Mouse (Mus musculus) midbrain, embryonic 10.5 days (tissue): Measurements from ENCODE around the gene Ift80. TPM values are rescaled to one million over a fixed set of nuclear protein-coding genes. Genes with fewer than 3 reads are reported as not detected.

Experiments
- DNase-seq: peaks from one replicate; pipeline ENCODE4 v3.0.0-alpha.2; 2017; ENCODE audit warnings: low spot score
- H3K27ac ChIP-seq: fragments of 300-500 bp; sonication (generic); replicated peaks from 2 replicates; pipeline ENCODE4 v1.5.1; 2016; ENCODE audit warnings: mild to moderate bottlenecking
- H3K27me3 ChIP-seq: fragments of 300-500 bp; sonication (generic); 2 replicates; pipeline ENCODE4 v1.6.1; 2016; ENCODE audit warnings: low read depth, mild to moderate bottlenecking; ENCODE audit not compliant: poor library complexity, severe bottlenecking
- H3K36me3 ChIP-seq: fragments of 300-500 bp; sonication (generic); 2 replicates; pipeline ENCODE4 v1.6.1; 2016; ENCODE audit warnings: mild to moderate bottlenecking, moderate library complexity
- H3K4me1 ChIP-seq: fragments of 300-500 bp; sonication (generic); 2 replicates; pipeline ENCODE4 v1.6.1; 2016
- H3K4me3 ChIP-seq: fragments of 300-500 bp; sonication (generic); 2 replicates; pipeline ENCODE4 v1.5.1; 2016; ENCODE audit warnings: mild to moderate bottlenecking, moderate library complexity
- H3K9me3 ChIP-seq: fragments of 300-500 bp; sonication (generic); replicated peaks from 2 replicates; pipeline ENCODE4 v1.6.1; 2016; ENCODE audit warnings: mild to moderate bottlenecking
- WGBS: fragments of 180-500 bp; shearing (Covaris S2); methylation state at CpG from one replicate; pipeline ENCODE4 v1.1.7; 2016; 5-methylcytosine and 5-hydroxymethylcytosine counted together
- polyA plus RNA-seq: library from polyadenylated mRNA; unstranded; fragments of >200 nt; fragmentation: Nextera tagmentation; extraction: Ambion mirVana; gene quantifications from 2 replicates; pipeline ENCODE4 v1.2.1, GENCODE M21; 2016

The Ift80 gene
- polyA plus RNA-seq = 19.8 and 20.7 TPM in 2 replicates

DNA sequence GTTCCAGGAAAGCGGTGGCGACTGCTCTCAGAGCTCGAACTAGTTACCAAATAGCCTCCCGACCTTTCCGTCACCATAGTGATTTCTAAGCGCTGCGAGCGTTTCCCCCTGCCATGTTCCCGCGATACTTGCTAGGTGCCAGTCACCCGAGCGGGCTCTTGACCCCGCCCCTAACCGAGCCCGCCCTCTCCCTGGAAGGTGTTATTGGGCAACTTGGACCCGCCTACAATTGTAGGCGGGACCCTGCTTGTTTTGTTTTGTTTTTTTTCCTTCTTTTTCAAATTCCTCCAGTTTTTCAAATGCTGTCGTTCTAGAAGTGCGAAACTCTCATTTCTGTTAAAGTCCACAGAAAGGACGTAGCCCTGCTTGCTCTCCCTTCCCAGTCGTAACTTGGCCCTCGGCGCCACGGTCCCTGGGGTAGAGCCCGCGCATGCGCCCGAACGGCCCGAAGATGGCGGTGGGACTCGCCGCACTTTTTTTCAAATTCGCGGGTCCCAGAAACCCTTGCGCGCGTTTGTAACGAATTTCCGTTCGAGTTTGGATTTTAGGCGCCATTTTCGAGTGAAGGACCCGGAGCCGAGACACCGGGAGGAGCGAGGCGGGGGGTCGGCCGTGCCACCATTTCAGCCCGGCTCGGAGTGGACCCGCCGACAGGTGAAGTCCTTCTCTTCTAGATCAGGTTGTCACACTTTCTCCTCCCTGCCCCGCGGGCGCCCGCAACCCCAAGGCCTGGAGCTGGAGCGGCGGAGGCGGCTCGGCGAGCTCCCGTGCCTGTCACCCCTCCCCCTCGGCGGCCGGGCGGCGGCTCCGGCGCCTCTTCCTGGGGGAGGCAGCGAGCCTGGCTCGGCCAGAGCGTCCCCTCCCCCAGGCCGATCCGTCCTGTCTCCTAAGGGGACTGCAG lies at the start of gene Ift80, which contains the start of gene Smc4:
Ift80 (minus strand) TSS at position 134 of the 901 bp plus-strand sequence.
Smc4 (plus strand) TSS at position 302 of the 901 bp plus-strand sequence.
- Histone ChIP-seq H3K27me3 (no peaks in the 10 kb centered on the region), H3K9me3 (no peaks in the 10 kb centered on the region), H3K27ac (peak within 1 kb of the TSS; percentile 98), H3K36me3 (peaks cover 31% of the 10 kb centered on the region), H3K4me1 (peaks cover 29% of the 10 kb centered on the region), H3K4me3 (peak within 1 kb of the TSS; percentile 100)
- under 1% methylated on average over 76 of the region's 76 CpGs for WGBS
- peak; percentile 97 for DNase-seq

DNA sequence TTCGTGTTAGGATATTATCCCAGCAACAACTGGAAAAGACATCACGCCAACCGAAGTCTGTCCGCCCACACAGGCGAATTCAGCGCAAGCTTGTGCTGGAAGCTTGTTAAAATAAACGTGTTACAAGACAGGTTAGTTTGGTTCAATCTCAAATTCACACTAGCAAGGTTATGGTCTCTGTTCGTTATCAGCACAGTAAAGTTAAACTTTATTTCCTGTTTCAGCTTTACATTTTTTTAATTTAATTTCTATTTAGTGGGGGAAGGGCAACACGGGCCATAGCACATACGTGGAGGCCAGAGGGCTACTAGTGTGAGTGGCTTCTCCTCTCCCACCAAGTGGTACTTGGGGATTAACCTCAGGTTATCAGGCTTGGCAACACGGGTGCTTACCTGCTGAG lies 47.5 kb upstream of the Ift80 start:
- Histone ChIP-seq H3K27me3 (no peaks in the 10 kb centered on the region; the same call in 1 of the 2 replicates), H3K36me3 (no peaks in the 10 kb centered on the region)
- DNase-seq = no peak

DNA sequence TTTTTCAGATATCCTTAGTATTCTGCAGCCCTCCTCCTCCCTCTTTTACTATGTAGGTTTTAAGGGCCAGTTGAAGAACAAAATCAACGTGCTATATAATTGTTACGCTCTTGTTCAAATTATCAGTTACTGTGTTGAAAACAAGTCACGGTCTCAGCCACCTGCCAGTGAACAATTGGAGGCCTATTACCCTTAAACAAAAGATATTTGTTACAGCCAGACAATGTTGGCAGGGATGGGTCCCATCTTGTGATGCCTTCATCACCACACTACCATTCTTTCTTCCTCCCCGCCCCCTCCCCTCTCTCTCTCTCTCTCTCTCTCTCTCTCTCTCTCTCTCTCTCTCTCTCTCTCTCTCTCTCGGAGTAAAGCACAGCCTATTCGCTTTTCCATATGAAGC lies 44.6 kb upstream of the Ift80 start:
- H3K4me3 ChIP-seq = no peak overlapping the region
- H3K4me1 ChIP-seq = peaks cover 15% of the 10 kb centered on the region
- no peaks in the 10 kb centered on the region; the same call in 1 of the 2 replicates for H3K27me3 ChIP-seq
- DNase-seq = no peak
- no peaks in the 10 kb centered on the region for H3K9me3 ChIP-seq
- 84% methylated on average over 6 of the region's 6 CpGs for WGBS
- no peaks in the 10 kb centered on the region for H3K36me3 ChIP-seq
- no peak overlapping the region for H3K27ac ChIP-seq

More for the DNA sequence above, 47.5 kb upstream of the Ift80 start:
- no peak overlapping the region for H3K27ac ChIP-seq
- no peaks in the 10 kb centered on the region for H3K4me1 ChIP-seq
- H3K4me3 ChIP-seq = no peak overlapping the region
- WGBS = 91% methylated on average over 11 of the region's 11 CpGs
- no peaks in the 10 kb centered on the region for H3K9me3 ChIP-seq

DNA sequence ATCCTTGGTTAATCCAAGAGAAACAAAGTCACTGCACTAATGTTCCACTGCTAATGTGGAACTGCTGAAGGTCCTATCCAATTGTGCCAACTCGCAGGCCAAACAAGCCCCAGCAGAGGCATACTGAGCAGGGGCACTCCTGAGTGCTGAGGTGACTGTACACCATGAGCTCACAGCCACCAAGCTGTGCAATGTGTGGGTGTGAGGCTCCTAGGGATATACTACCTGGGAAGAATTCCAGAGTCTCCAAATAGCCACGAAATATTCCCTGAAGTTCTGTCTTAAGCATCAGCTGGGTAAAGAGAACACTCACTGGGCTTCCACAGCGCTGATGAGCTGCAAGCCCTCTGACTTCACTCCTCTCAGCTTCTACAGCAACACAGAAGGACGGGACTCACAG lies 43.3 kb upstream of the Ift80 start:
- no peaks in the 10 kb centered on the region for H3K9me3 ChIP-seq
- 77% methylated on average over 4 of the region's 4 CpGs for WGBS
- no peak for DNase-seq
- no peak overlapping the region for H3K4me3 ChIP-seq
- H3K27ac ChIP-seq = no peak overlapping the region
- peaks cover 21% of the 10 kb centered on the region for H3K4me1 ChIP-seq
- H3K36me3 ChIP-seq = peaks cover 6% of the 10 kb centered on the region
- no peaks in the 10 kb centered on the region; the same call in 1 of the 2 replicates for H3K27me3 ChIP-seq

DNA sequence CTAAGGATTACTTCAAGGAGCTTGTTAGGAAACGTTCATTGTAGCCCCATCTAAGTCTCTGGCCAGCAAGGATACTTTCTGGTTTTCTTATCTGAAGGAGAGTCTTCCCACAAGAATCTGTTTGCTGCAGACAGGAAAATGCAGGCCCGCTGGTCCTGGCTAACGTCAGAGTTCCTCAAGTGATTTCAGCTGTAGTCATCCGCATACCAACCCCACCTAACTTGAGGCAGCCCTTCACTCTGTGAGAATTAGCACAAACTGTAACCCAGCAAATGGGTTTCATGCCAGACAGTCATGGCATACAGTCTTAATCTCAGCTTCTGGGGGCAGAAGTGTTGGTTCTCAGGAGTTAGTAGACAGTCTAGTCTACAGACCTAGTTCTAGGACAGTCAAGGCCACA lies 42.1 kb upstream of the Ift80 start:
- Histone ChIP-seq H3K4me3 (no peak overlapping the region), H3K4me1 (peaks cover 33% of the 10 kb centered on the region), H3K9me3 (no peaks in the 10 kb centered on the region), H3K36me3 (peaks cover 17% of the 10 kb centered on the region), H3K27ac (peak overlapping the region; percentile 100; the same call in 1 of the 2 replicates), H3K27me3 (no peaks in the 10 kb centered on the region; the same call in 1 of the 2 replicates)
- no peak for DNase-seq
- 69% methylated on average over 4 of the region's 4 CpGs for WGBS

DNA sequence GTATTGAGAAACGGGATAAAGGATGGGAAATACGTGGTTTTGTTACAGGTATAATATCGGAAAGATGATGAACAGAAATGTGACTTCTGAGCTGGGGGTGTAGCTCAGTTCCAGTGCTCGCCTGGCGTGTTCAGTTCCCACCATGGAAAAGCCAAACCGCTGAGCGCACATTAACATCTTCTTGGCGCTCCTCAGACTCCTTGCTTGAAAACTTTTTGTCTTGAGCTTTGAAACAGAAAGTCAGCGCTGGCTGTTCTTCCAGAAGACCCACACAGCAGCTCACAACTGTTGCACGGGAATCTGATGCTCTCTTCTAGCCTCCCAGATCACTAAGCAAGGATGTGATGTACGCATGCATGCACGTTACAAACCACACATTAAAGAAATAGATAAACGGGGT lies 41.4 kb upstream of the Ift80 start:
- Histone ChIP-seq H3K36me3 (peaks cover 25% of the 10 kb centered on the region), H3K27ac (peak overlapping the region; percentile 100), H3K9me3 (no peaks in the 10 kb centered on the region), H3K27me3 (no peaks in the 10 kb centered on the region; the same call in 1 of the 2 replicates), H3K4me1 (peaks cover 41% of the 10 kb centered on the region), H3K4me3 (peak overlapping the region; percentile 92)
- 19% methylated on average over 13 of the region's 13 CpGs for WGBS
- DNase-seq = peak; percentile 37

DNA sequence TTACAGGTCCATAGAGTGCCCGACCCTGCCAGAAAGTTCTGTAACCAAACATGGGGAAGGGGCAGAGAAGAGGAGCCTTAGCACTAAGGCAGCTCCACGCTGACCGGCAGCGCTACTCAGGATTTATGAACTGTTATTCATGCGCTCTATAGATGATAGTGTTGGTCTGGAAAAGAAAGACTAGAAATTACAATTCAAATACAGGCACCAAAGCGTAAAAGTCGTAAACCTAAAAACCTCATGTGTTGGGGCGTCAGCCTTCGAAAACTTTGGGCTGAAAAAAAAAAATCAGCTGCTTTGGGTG lies 41.0 kb upstream of the Ift80 start:
- Histone ChIP-seq H3K4me1 (peaks cover 45% of the 10 kb centered on the region), H3K27ac (peak overlapping the region; percentile 100), H3K36me3 (peaks cover 29% of the 10 kb centered on the region), H3K27me3 (no peaks in the 10 kb centered on the region; the same call in 1 of the 2 replicates), H3K9me3 (no peaks in the 10 kb centered on the region; the same call in 1 of the 2 replicates), H3K4me3 (peak overlapping the region; percentile 92)
- WGBS = 7% methylated on average over 9 of the region's 9 CpGs
- DNase-seq = no peak

DNA sequence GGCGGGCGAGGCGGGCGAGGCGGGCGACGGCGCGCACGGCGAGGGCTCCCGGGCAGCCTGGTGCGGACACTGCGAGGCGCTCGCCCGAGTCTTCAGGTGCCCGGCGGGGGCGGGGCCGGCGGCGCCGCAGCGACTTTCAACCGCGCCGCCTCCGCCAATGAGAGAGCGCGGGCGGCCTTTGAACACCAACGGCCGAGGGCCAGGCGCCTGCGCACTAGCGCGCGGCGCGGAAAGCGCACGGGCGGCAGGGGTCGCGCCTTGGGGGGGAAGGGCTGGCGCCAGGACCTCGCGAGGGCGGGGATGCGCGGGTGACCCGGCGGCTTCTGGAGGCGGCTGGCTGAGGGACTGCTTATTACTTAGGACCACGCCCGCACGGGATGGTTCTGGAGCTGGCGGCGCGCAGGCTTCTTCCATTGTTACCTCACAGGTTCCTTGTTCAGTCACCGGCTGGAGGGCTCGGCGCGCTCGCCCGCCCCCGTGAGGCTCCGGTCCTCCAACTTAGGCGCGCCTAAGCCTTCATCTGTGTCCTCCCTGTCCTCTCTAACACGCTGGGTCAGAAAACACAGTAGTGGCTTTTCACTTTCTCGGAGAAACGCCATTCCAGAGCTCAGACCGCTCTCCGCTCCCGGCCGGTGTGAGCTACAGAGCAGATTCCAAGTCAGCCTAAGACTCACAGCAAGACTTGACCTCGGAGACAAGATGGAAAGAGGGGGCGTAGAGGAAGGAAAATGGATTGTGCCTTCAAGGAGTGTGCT lies 40.5 kb upstream of the Ift80 start, which contains the start of gene Trim59:
Trim59 (minus strand) TSS at position 111 of the 755 bp plus-strand sequence.
- peaks cover 48% of the 10 kb centered on the region for H3K4me1 ChIP-seq
- H3K4me3 ChIP-seq = peak within 1 kb of the TSS; percentile 92
- H3K36me3 ChIP-seq = peaks cover 34% of the 10 kb centered on the region
- H3K27ac ChIP-seq = peak within 1 kb of the TSS; percentile 100
- H3K27me3 ChIP-seq = no peaks in the 10 kb centered on the region; the same call in 1 of the 2 replicates
- under 1% methylated on average over 80 of the region's 80 CpGs for WGBS
- peak; percentile 96 for DNase-seq
- no peaks in the 10 kb centered on the region; the same call in 1 of the 2 replicates for H3K9me3 ChIP-seq

DNA sequence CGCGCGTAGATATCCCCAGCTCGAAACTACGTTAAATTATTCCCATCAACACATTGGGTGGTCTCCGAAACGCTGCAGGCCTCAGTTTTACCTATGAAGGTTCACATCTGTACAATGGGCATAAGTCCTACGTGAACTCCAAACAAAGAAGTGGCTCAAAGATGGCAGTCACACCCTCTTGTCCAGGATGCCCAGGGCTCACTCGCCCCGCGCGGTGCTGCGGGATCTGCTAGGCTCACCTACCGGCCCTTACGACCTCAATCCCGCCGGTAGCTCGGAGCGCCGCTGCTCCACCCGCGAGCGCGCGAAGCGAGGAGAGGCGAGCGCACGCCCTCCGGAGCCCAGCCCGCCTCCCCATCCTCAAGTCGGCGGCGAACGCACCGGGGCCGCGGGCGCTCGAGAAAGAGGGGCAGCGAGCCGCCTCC lies 39.8 kb upstream of the Ift80 start:
- no peak for DNase-seq
- Histone ChIP-seq H3K36me3 (peaks cover 40% of the 10 kb centered on the region), H3K4me1 (peaks cover 48% of the 10 kb centered on the region), H3K27me3 (no peaks in the 10 kb centered on the region; the same call in 1 of the 2 replicates), H3K27ac (peak overlapping the region; percentile 100), H3K4me3 (peak overlapping the region; percentile 92), H3K9me3 (no peaks in the 10 kb centered on the region; the same call in 1 of the 2 replicates)
- under 1% methylated on average over 41 of the region's 42 CpGs for WGBS

DNA sequence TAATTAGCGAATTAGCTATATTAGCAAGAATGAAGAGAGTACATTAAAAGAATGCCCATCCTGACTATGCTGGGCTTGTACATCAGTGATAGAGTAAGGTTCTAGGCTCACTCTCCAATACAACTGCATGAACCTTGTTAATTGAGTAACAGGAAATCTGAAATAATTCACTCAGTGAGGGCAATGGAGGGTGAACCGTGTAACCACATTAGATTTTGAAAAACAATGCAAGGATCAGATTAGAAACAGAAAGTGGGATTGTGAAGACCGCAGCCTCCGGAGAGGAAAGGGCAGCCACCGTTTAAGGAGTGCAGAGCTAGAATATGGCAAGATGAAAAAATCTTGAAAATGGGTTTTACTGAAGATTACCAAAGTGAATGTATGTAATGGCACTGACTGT lies 36.9 kb upstream of the Ift80 start:
- DNase-seq = no peak
- H3K9me3 ChIP-seq = no peaks in the 10 kb centered on the region; the same call in 1 of the 2 replicates
- H3K4me3 ChIP-seq = peak overlapping the region; percentile 92
- peaks cover 48% of the 10 kb centered on the region for H3K4me1 ChIP-seq
- H3K27me3 ChIP-seq = no peaks in the 10 kb centered on the region
- no peak overlapping the region for H3K27ac ChIP-seq
- 83% methylated on average over 5 of the region's 5 CpGs for WGBS
- peaks cover 69% of the 10 kb centered on the region for H3K36me3 ChIP-seq

DNA sequence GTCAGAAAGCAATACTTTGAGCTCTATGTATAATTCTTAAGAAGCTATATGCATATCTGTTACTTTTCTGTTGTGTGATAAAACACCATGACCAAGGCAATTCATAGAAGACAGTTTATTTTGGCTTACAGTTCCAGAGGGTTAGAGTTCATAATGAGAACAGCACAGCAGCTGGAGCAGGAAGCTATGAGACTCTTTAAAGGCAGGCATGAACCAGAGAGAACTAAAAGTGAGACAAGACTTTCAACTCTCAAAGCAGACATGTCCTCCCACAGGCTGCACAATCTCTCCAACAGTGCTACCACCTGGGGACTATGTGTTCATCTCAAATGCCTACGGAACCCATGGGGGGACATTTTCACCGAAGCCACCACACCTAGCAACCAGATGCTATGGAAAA lies 35.7 kb upstream of the Ift80 start:
- no peaks in the 10 kb centered on the region; the same call in 1 of the 2 replicates for H3K9me3 ChIP-seq
- no peak overlapping the region for H3K27ac ChIP-seq
- no peaks in the 10 kb centered on the region for H3K27me3 ChIP-seq
- peaks cover 81% of the 10 kb centered on the region for H3K36me3 ChIP-seq
- 88% methylated on average over 2 of the region's 2 CpGs for WGBS
- peak overlapping the region; percentile 92 for H3K4me3 ChIP-seq
- DNase-seq = no peak
- peaks cover 36% of the 10 kb centered on the region for H3K4me1 ChIP-seq

DNA sequence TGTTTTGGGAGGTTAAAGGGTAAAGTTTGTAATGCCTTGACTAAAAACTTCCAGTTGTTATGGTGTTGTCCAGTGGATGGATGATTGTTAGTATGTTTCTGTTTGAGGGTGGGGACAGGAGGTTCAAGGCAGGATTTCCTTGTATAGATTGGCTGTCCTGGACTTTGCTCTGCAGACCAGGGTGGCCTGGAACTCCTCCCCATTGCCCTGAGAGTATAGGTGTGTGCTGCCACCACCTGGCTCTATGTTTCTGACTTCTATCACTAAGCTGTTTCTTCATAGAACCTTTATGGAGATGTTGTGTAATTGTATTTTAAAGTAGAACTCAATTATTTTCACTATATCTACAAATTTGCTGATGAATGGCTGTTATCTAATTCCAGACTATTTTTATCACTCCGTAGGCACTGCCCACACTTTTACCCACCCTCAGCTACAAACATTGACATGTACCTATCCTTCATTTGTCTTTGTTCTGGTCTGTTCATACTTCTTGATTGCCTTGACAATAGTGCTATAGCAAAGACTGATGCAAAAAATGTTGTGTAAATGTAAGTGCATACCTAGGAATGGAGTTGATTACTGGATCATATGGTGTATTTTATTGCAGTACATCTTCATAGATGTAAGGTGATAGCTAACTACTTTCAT lies 21.9 kb upstream of the Ift80 start:
- Histone ChIP-seq H3K27me3 (no peaks in the 10 kb centered on the region), H3K4me3 (no peak overlapping the region), H3K4me1 (no peaks in the 10 kb centered on the region), H3K27ac (no peak overlapping the region), H3K9me3 (no peaks in the 10 kb centered on the region), H3K36me3 (peaks cover 100% of the 10 kb centered on the region)
- no peak for DNase-seq
- 97% methylated on average over 1 of the region's 1 CpGs for WGBS
